Mouse (Mus musculus): Measurements from ENCODE around the gene Rnaseh2c. TPM values are rescaled to one million over a fixed set of nuclear protein-coding genes. Genes with fewer than 3 reads are reported as not detected.
A peak's percentile ranks its signal among the peaks of the same experiment; 100 is the strongest.

The Rnaseh2c gene
- polyA plus RNA-seq, 1 experiment from 2014 or later: 79.1 TPM

DNA sequence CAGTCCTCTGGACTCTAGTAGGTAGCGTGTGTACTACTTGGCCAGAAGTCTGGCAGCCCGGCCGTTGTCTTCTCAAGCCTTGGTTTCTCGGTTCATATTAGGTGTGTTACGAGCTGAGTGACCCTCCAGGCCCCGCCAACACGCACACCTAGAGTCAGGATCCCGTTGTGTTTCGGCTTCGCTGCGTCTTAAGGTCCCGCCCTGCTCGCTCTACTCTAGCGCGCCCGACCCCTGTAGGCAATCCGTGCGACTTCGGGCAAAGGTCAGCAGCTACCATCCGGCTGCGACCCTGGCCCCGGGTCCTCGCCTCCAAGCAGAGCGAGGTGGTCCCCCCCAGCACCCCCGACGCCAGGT, 34.5 kb upstream of the Rnaseh2c start:
- H3K27ac ChIP-seq (ENCODE audit: low read depth): peak overlapping the region; percentile 92
- peak; percentile 20 for ATAC-seq
- peak overlapping the region; percentile 84 for H3K4me3 ChIP-seq (ENCODE audit: low read depth, low read length)
- TF ChIP-seq EP300 (IDR thresholded peaks at IDR 0.05; ENCODE audit: low read depth): no peak
- TF ChIP-seq CTCF (IDR thresholded peaks at IDR 0.05; ENCODE audit: low read depth): no peak
- peaks cover 21% of the 10 kb centered on the region for H3K36me3 ChIP-seq (replicated peaks; ENCODE audit: insufficient read depth, low read length)
- peaks cover 26% of the 10 kb centered on the region for H3K4me1 ChIP-seq (ENCODE audit: insufficient read depth)
- peak overlapping the region; percentile 78 for H3K9ac ChIP-seq (replicated peaks)
- H3K4me2 ChIP-seq (ENCODE audit: low read depth, low read length): peak overlapping the region; percentile 100
- DNase-seq: no peak
- no peaks in the 10 kb centered on the region for H3K9me3 ChIP-seq (ENCODE audit: low read length)
- WGBS (ENCODE audit: insufficient replicate concordance): 2% methylated on average over 26 of the region's 26 CpGs
- H3K27me3 ChIP-seq (ENCODE audit: insufficient read depth, low read length): peaks cover 23% of the 10 kb centered on the region

- under 1% methylated on average over 69 of the region's 102 CpGs for WGBS (ENCODE audit: insufficient replicate concordance)
- Histone ChIP-seq H3K9me3 (ENCODE audit: low read length) (no peaks in the 10 kb centered on the region), H3K27me3 (ENCODE audit: insufficient read depth, low read length) (peaks cover 17% of the 10 kb centered on the region), H3K4me2 (ENCODE audit: low read depth, low read length) (peak within 1 kb of the TSS; percentile 100), H3K27ac (ENCODE audit: low read depth) (peak within 1 kb of the TSS; percentile 92), H3K36me3 (replicated peaks; ENCODE audit: insufficient read depth, low read length) (peaks cover 21% of the 10 kb centered on the region), H3K9ac (replicated peaks) (peak within 1 kb of the TSS; percentile 78), H3K4me3 (ENCODE audit: low read depth, low read length) (peak within 1 kb of the TSS; percentile 84), H3K4me1 (ENCODE audit: insufficient read depth) (peaks cover 30% of the 10 kb centered on the region)
- TF ChIP-seq CTCF (IDR thresholded peaks at IDR 0.05; ENCODE audit: low read depth) (peak; percentile 97), EP300 (IDR thresholded peaks at IDR 0.05; ENCODE audit: low read depth) (no peak)
- peak; percentile 91 for DNase-seq
- ATAC-seq: peak; percentile 88
These were observed 33.9 kb upstream of the Rnaseh2c start, which contains the start of gene Ap5b1 for GRCm38 (mm10) chr19:5567534-5568469. TSS of gene Ap5b1 (plus strand) at chr19:5568025.

GRCm38 (mm10) chr19:5568470-5569140, 33.1 kb upstream of the Rnaseh2c start:
- peak overlapping the region; percentile 92 for H3K27ac ChIP-seq (ENCODE audit: low read depth)
- H3K9ac ChIP-seq (replicated peaks): peak overlapping the region; percentile 78
- peaks cover 21% of the 10 kb centered on the region for H3K36me3 ChIP-seq (replicated peaks; ENCODE audit: insufficient read depth, low read length)
- H3K9me3 ChIP-seq (ENCODE audit: low read length): no peaks in the 10 kb centered on the region
- peaks cover 13% of the 10 kb centered on the region for H3K27me3 ChIP-seq (ENCODE audit: insufficient read depth, low read length)
- WGBS (ENCODE audit: insufficient replicate concordance): 6% methylated on average over 27 of the region's 27 CpGs
- H3K4me3 ChIP-seq (ENCODE audit: low read depth, low read length): peak overlapping the region; percentile 84
- peak; percentile 12 for ATAC-seq
- H3K4me1 ChIP-seq (ENCODE audit: insufficient read depth): peaks cover 30% of the 10 kb centered on the region
- peak; percentile 97 for TF ChIP-seq CTCF (IDR thresholded peaks at IDR 0.05; ENCODE audit: low read depth)
- TF ChIP-seq EP300 (IDR thresholded peaks at IDR 0.05; ENCODE audit: low read depth): no peak
- peak; percentile 88 for DNase-seq
- peak overlapping the region; percentile 100 for H3K4me2 ChIP-seq (ENCODE audit: low read depth, low read length)

GRCm38 (mm10) chr19:5569521-5569920, 32.2 kb upstream of the Rnaseh2c start:
- ATAC-seq (no peak), DNase-seq (no peak)
- peak overlapping the region; percentile 100 for H3K4me2 ChIP-seq (ENCODE audit: low read depth, low read length)
- H3K9me3 ChIP-seq (ENCODE audit: low read length): no peaks in the 10 kb centered on the region
- 83% methylated on average over 9 of the region's 10 CpGs for WGBS (ENCODE audit: insufficient replicate concordance)
- TF ChIP-seq CTCF (IDR thresholded peaks at IDR 0.05; ENCODE audit: low read depth) (no peak), EP300 (IDR thresholded peaks at IDR 0.05; ENCODE audit: low read depth) (no peak)
- peaks cover 30% of the 10 kb centered on the region for H3K4me1 ChIP-seq (ENCODE audit: insufficient read depth)
- H3K27me3 ChIP-seq (ENCODE audit: insufficient read depth, low read length): 0 out of 2 replicates have a peak, but pooled peaks cover 7% of the 10 kb centered on the region
- peak overlapping the region; percentile 84 for H3K4me3 ChIP-seq (ENCODE audit: low read depth, low read length)
- peak overlapping the region; percentile 92; the same call in 1 of the 2 replicates for H3K27ac ChIP-seq (ENCODE audit: low read depth)
- H3K36me3 ChIP-seq (replicated peaks; ENCODE audit: insufficient read depth, low read length): peaks cover 21% of the 10 kb centered on the region
- peak overlapping the region; percentile 78 for H3K9ac ChIP-seq (replicated peaks)

DNA sequence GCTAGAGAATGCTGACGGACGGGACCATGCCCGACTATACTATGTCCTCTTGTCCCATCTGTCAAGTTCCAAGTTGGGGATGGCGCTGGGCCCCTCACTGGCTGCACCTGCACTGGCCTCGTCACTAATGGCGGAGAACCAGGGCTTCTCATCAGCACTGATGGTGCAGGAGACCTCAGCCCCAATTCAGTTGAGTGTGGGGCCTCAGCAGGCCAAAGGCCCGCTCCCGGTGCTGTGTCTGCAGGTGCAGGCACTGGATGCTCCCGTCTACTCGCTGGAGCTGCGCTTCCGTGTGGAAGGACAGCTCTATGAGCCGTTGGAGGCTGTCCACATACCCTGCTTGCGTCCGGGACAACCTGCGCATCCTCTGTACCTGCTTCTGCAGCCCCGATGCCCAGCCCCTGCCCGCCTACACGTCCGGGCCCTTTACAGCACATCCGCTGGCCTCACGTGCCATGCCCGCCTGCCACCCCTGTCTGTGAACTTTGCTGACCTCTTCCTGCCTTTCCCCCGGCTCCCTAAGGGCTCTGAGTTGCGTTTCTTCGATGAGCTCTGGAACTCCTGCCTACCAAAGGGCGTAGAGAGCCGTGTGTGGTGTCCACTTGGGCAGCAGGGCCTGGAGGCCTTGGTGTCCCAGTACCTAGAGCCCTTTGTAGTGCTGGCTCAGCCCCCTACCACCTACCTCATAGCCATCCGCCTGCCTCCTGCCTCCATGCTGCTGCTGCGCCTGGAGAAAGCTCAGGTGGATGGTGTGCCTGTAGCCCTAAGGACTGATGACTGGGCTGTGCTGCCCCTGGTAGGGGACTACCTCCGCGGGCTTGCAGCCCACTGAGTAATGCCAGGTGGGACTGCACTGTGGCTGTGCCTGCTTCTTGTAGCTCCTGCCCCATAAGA, 31.1 kb upstream of the Rnaseh2c start:
- no peak for TF ChIP-seq CTCF (IDR thresholded peaks at IDR 0.05; ENCODE audit: low read depth)
- no peak for TF ChIP-seq EP300 (IDR thresholded peaks at IDR 0.05; ENCODE audit: low read depth)

More for the DNA sequence above, 31.1 kb upstream of the Rnaseh2c start:
- no peak for DNase-seq
- H3K27ac ChIP-seq (ENCODE audit: low read depth): peak overlapping the region; percentile 79; the same call in 1 of the 2 replicates
- no peak for ATAC-seq
- WGBS (ENCODE audit: insufficient replicate concordance): 88% methylated on average over 32 of the region's 32 CpGs
- H3K4me2 ChIP-seq (ENCODE audit: low read depth, low read length): peak overlapping the region; percentile 100
- H3K4me1 ChIP-seq (ENCODE audit: insufficient read depth): peaks cover 30% of the 10 kb centered on the region
- H3K36me3 ChIP-seq (replicated peaks; ENCODE audit: insufficient read depth, low read length): peaks cover 21% of the 10 kb centered on the region
- peak overlapping the region; percentile 84; the same call in 1 of the 2 replicates for H3K4me3 ChIP-seq (ENCODE audit: low read depth, low read length)
- H3K9me3 ChIP-seq (ENCODE audit: low read length): no peaks in the 10 kb centered on the region
- H3K9ac ChIP-seq (replicated peaks): no peak overlapping the region; the same call in 1 of the 2 replicates
- 0 out of 2 replicates have a peak, but pooled peaks cover 7% of the 10 kb centered on the region for H3K27me3 ChIP-seq (ENCODE audit: insufficient read depth, low read length)
